Mouse (Mus musculus) embryonic facial prominence, embryonic 10.5 days (tissue): ENCODE measurements around the gene Ttll6. TPM values are rescaled to one million over a fixed set of nuclear protein-coding genes. Genes with fewer than 3 reads are reported as not detected.
"Not testable (repeated sequence)": the region's sequence is repeated elsewhere in the genome, so short reads cannot be mapped to it uniquely, and the experiment has no call there.

Experiments
- DNase-seq: peaks from one replicate; pipeline ENCODE4 v3.0.0-alpha.2; 2017; ENCODE audit warnings: low spot score
- H3K27ac ChIP-seq: fragments of 300-500 bp; sonication (generic); replicated peaks from 2 replicates; pipeline ENCODE4 v1.5.1; 2016; ENCODE audit warnings: mild to moderate bottlenecking
- H3K27me3 ChIP-seq: fragments of 300-500 bp; sonication (generic); replicated peaks from 2 replicates; pipeline ENCODE4 v1.6.1; 2016; ENCODE audit warnings: low read depth, mild to moderate bottlenecking; ENCODE audit not compliant: poor library complexity, severe bottlenecking
- H3K36me3 ChIP-seq: fragments of 300-500 bp; sonication (generic); replicated peaks from 2 replicates; pipeline ENCODE4 v1.6.1; 2016; ENCODE audit warnings: mild to moderate bottlenecking, moderate library complexity
- H3K4me1 ChIP-seq: fragments of 300-500 bp; sonication (generic); 2 replicates; pipeline ENCODE4 v1.6.1; 2016
- H3K4me3 ChIP-seq: fragments of 300-500 bp; sonication (generic); 2 replicates; pipeline ENCODE4 v1.5.1; 2016; ENCODE audit warnings: mild to moderate bottlenecking, moderate library complexity
- H3K9me3 ChIP-seq: fragments of 300-500 bp; sonication (generic); 2 replicates; pipeline ENCODE4 v1.6.1; 2016; ENCODE audit warnings: mild to moderate bottlenecking
- WGBS: fragments of 180-500 bp; shearing (Covaris S2); methylation state at CpG from one replicate; pipeline ENCODE4 v1.1.7; 2016; 5-methylcytosine and 5-hydroxymethylcytosine counted together
- polyA plus RNA-seq: library from polyadenylated mRNA; unstranded; fragments of >200 nt; fragmentation: Nextera tagmentation; extraction: Ambion mirVana; gene quantifications from 2 replicates; pipeline ENCODE4 v1.2.1, GENCODE M21; 2016

Ttll6 gene
- polyA plus RNA-seq, 1 experiment from 2014 or later: not detected

- H3K27me3 ChIP-seq: peaks cover 65% of the 10 kb centered on the region
- DNase-seq, H3K27ac ChIP-seq, H3K9me3 ChIP-seq, H3K4me3 ChIP-seq, H3K4me1 ChIP-seq, H3K36me3 ChIP-seq: not testable (repeated sequence)
- 74% methylated on average over 4 of the region's 4 CpGs for WGBS
Observed at GRCm38 (mm10) chr11:96122806-96123205, 10.8 kb upstream of the Ttll6 start.

- Histone ChIP-seq H3K4me1 (peaks cover 9% of the 10 kb centered on the region), H3K27me3 (peaks cover 65% of the 10 kb centered on the region), H3K4me3 (peak overlapping the region; percentile 56), H3K27ac (no peak overlapping the region), H3K9me3 (no peaks in the 10 kb centered on the region), H3K36me3 (no peaks in the 10 kb centered on the region)
- DNase-seq: peak; percentile 51
- WGBS: 3% methylated on average over 45 of the region's 45 CpGs
Observed at GRCm38 (mm10) chr11:96124052-96124914, 9.3 kb upstream of the Ttll6 start.

DNA sequence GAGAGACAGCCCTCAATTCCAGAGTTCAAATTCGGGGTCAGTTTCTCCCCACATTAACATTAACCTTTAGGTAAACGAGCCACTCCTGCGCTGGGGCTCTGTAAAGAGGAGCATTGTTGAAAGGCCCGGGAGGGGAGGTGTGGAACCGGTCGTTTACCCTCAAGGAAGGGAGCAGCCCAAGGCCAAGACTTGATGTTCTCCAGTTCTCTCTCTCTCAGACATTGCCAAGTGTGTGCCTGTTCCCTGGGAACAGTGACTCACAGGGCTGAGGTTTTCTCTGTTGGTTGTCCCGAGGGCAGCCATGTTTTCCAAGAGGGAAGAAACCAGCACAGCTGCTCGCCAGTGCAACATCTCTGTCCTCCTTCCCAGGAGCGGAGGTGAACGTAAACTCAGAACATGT, 3.0 kb upstream of the Ttll6 start:
- H3K27me3 ChIP-seq: peaks cover 49% of the 10 kb centered on the region
- no peaks in the 10 kb centered on the region for H3K36me3 ChIP-seq
- WGBS: 52% methylated on average over 10 of the region's 10 CpGs
- no peak overlapping the region for H3K4me3 ChIP-seq
- H3K27ac ChIP-seq: no peak overlapping the region
- DNase-seq: no peak
- H3K4me1 ChIP-seq: peaks cover 17% of the 10 kb centered on the region
- H3K9me3 ChIP-seq: no peaks in the 10 kb centered on the region

GRCm38 (mm10) chr11:96135847-96136246, 2.3 kb downstream of the Ttll6 start:
- Histone ChIP-seq H3K9me3 (no peaks in the 10 kb centered on the region), H3K27ac (no peak overlapping the region), H3K36me3 (no peaks in the 10 kb centered on the region), H3K4me1 (peaks cover 16% of the 10 kb centered on the region), H3K4me3 (no peak overlapping the region), H3K27me3 (peaks cover 57% of the 10 kb centered on the region)
- no peak for DNase-seq
- WGBS: 83% methylated on average over 8 of the region's 8 CpGs

GRCm38 (mm10) chr11:96140726-96141175, 7.2 kb downstream of the Ttll6 start:
- H3K36me3 ChIP-seq: no peaks in the 10 kb centered on the region
- 58% methylated on average over 4 of the region's 4 CpGs for WGBS
- no peak for DNase-seq

GRCm38 (mm10) chr11:96143766-96144165, 10.2 kb downstream of the Ttll6 start:
- Histone ChIP-seq H3K4me3 (no peak overlapping the region), H3K9me3 (peaks cover 1% of the 10 kb centered on the region; the same call in 1 of the 2 replicates), H3K27ac (no peak overlapping the region), H3K4me1 (peaks cover 22% of the 10 kb centered on the region), H3K36me3 (no peaks in the 10 kb centered on the region), H3K27me3 (peaks cover 69% of the 10 kb centered on the region)
- DNase-seq: no peak
- 71% methylated on average over 4 of the region's 4 CpGs for WGBS

More at GRCm38 (mm10) chr11:96140726-96141175, 7.2 kb downstream of the Ttll6 start:
- peaks cover 18% of the 10 kb centered on the region for H3K4me1 ChIP-seq
- no peak overlapping the region for H3K4me3 ChIP-seq
- no peaks in the 10 kb centered on the region for H3K9me3 ChIP-seq
- H3K27me3 ChIP-seq: peaks cover 49% of the 10 kb centered on the region
- no peak overlapping the region for H3K27ac ChIP-seq

- peaks cover 20% of the 10 kb centered on the region for H3K4me1 ChIP-seq
- WGBS: 2% methylated on average over 15 of the region's 15 CpGs
- no peaks in the 10 kb centered on the region for H3K36me3 ChIP-seq
- peaks cover 77% of the 10 kb centered on the region for H3K27me3 ChIP-seq
- peak overlapping the region; percentile 37; the same call in 1 of the 2 replicates for H3K4me3 ChIP-seq
- peak; percentile 84 for DNase-seq
- H3K27ac ChIP-seq: no peak overlapping the region
- peaks cover 3% of the 10 kb centered on the region; the same call in 1 of the 2 replicates for H3K9me3 ChIP-seq
Observed at GRCm38 (mm10) chr11:96145622-96146270, 12.2 kb downstream of the Ttll6 start.

- peaks cover 94% of the 10 kb centered on the region for H3K27me3 ChIP-seq
- H3K4me3 ChIP-seq: no peak overlapping the region
- WGBS: 78% methylated on average over 6 of the region's 6 CpGs
Observed at GRCm38 (mm10) chr11:96147471-96147870, 13.9 kb downstream of the Ttll6 start.

GRCm38 (mm10) chr11:96164769-96165168, 31.2 kb downstream of the Ttll6 start:
- no peak for DNase-seq
- H3K36me3 ChIP-seq: no peaks in the 10 kb centered on the region
- no peak overlapping the region for H3K4me3 ChIP-seq
- peaks cover 4% of the 10 kb centered on the region; the same call in 1 of the 2 replicates for H3K9me3 ChIP-seq
- H3K4me1 ChIP-seq: no peaks in the 10 kb centered on the region
- WGBS: 65% methylated on average over 12 of the region's 12 CpGs
- H3K27ac ChIP-seq: no peak overlapping the region
- peaks cover 85% of the 10 kb centered on the region for H3K27me3 ChIP-seq

More at GRCm38 (mm10) chr11:96147471-96147870, 13.9 kb downstream of the Ttll6 start:
- Histone ChIP-seq H3K9me3 (peaks cover 3% of the 10 kb centered on the region; the same call in 1 of the 2 replicates), H3K27ac (no peak overlapping the region), H3K36me3 (no peaks in the 10 kb centered on the region), H3K4me1 (peaks cover 14% of the 10 kb centered on the region)
- DNase-seq: no peak

DNA sequence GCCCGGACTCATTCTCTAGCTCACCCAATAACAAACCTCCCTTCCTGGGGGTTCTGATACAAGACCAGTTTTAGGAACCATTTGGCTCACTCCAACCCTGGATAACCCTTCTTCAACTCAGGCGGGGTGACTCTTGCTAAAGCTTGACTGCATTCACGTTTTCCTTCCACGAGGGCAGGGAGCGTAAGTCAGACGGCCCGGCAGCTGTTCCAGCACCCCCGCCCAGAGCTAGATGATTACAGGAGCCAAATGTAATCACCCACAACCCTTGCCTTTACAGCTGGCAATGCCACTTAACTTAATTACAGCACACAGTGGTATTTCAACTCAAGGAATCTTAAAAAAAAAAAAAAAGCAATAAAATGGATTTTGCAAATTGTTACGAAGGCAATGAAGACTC, 34.5 kb downstream of the Ttll6 start:
- H3K4me1 ChIP-seq: peaks cover 6% of the 10 kb centered on the region
- no peaks in the 10 kb centered on the region for H3K36me3 ChIP-seq
- peaks cover 100% of the 10 kb centered on the region for H3K27me3 ChIP-seq
- H3K27ac ChIP-seq: no peak overlapping the region
- no peaks in the 10 kb centered on the region for H3K9me3 ChIP-seq
- WGBS: 36% methylated on average over 9 of the region's 9 CpGs
- no peak overlapping the region for H3K4me3 ChIP-seq
- no peak for DNase-seq

DNA sequence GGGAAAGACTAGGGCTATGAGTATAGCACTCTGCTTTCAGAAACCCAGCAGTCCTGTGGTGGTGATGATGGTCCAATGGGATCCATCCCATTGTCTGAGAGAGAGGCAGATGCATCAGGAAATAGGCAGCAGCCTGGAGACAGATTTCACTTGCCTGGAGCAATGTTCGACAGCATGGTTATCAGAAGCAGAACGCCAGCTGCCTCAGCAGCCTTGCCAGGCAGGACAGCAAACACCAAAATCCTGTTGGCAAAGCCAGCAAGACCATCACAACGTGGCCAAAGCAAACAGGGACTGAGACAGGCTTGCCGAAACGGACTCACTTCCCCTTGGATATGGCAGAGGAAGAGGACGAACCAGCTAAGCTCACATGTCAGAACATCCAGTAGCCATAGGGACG, 35.4 kb downstream of the Ttll6 start:
- Histone ChIP-seq H3K4me3 (no peak overlapping the region), H3K9me3 (no peaks in the 10 kb centered on the region), H3K27ac (no peak overlapping the region), H3K4me1 (peaks cover 6% of the 10 kb centered on the region), H3K27me3 (peaks cover 100% of the 10 kb centered on the region), H3K36me3 (no peaks in the 10 kb centered on the region)
- WGBS: 13% methylated on average over 7 of the region's 7 CpGs
- DNase-seq: no peak

- Histone ChIP-seq H3K9me3 (no peaks in the 10 kb centered on the region), H3K36me3 (no peaks in the 10 kb centered on the region), H3K27ac (no peak overlapping the region), H3K4me1 (peaks cover 6% of the 10 kb centered on the region), H3K4me3 (no peak overlapping the region), H3K27me3 (peaks cover 100% of the 10 kb centered on the region)
- WGBS: under 1% methylated on average over 20 of the region's 20 CpGs
- no peak for DNase-seq
Observed at GRCm38 (mm10) chr11:96170711-96171379, 37.3 kb downstream of the Ttll6 start.
